Mouse (Mus musculus) heart, adult 2 months (tissue): ENCODE measurements around the gene Hoxd12.

Experiments
- CTCF ChIP-seq: fragments of 200-600 bp; IDR thresholded peaks from 2 replicates; pipeline ENCODE4 v1.8.1; 2022; ENCODE audit warnings: antibody characterized with exemption, mild to moderate bottlenecking, moderate library complexity
- EP300 ChIP-seq: fragments of 200-500 bp; IDR thresholded peaks from 2 replicates; pipeline ENCODE4 v1.6.1; 2011; ENCODE audit warnings: low read depth, low read length, control low read depth; ENCODE audit not compliant: insufficient read depth

GRCm38 (mm10) chr2:74656632-74657021, 18.2 kb upstream of the Hoxd12 start:
- no peak for TF ChIP-seq EP300
- TF ChIP-seq CTCF, result no peak
